Mouse (Mus musculus): ENCODE measurements around the gene BC034090.

DNA sequence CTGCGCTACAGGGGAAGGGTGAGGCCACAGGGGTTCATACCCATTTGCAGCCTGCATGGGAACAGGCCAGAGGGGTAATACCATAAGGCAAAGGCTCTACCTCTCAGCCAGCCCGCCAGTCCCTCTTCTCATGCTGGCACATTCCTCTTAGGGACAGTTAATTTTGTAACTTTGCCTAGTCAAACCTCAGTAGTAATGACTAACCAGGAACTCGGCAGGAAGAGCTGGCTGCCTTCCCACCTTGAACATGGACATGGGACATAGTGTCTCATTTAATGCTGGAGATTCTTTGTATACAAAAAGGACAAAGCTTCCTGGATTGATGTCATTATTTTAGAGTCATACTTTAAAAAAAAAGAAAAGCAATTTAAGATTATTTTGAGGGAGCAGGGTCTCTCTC is 30.7 kb upstream of the BC034090 start:
- TF ChIP-seq CTCF (IDR thresholded peaks at IDR 0.05; ENCODE audit: control insufficient read depth, insufficient read depth, insufficient replicate concordance, low read depth, low read length) (no peak), POLR2A (IDR thresholded peaks at IDR 0.05; ENCODE audit: control insufficient read depth, low read depth, low read length) (no peak)

Measured in testis, adult 2 months (tissue).